Mouse (Mus musculus) heart, embryonic 16.5 days (tissue): ENCODE measurements around the gene Ssmem1. TPM values are rescaled to one million over a fixed set of nuclear protein-coding genes. Genes with fewer than 3 reads are reported as not detected.

Source experiments
- polyA plus RNA-seq: library from polyadenylated mRNA; unstranded; fragments of >200 nt; fragmentation: Nextera tagmentation; extraction: Ambion mirVana; gene quantifications from 2 replicates; pipeline ENCODE4 v1.2.1, GENCODE M21; 2015

Gene Ssmem1
- polyA plus RNA-seq, 1 experiment from 2014 or later = 0.12 TPM

Other genes with a start within 250 kb of the Ssmem1 start
- gene Ube2h, start 205.3 kb upstream of the Ssmem1 start, polyA plus RNA-seq = 43.3 and 45.9 TPM in 2 replicates
- gene Zc3hc1, start 118.8 kb upstream of the Ssmem1 start, polyA plus RNA-seq = 38.7 and 40.5 TPM in 2 replicates
- 16.8 and 19.0 TPM in 2 replicates for gene Klhdc10, start 108.0 kb upstream of the Ssmem1 start, polyA plus RNA-seq
- 21.7 and 27.6 TPM in 2 replicates for gene Tmem209, start 66 bp upstream of the Ssmem1 start, polyA plus RNA-seq
- 2.5 and 2.7 TPM in 2 replicates for gene Cpa2, start 31.7 kb downstream of the Ssmem1 start, polyA plus RNA-seq
- 1.3 and 1.7 TPM in 2 replicates for gene Cpa4, start 58.5 kb downstream of the Ssmem1 start, polyA plus RNA-seq
- 0.55 and 0.59 TPM in 2 replicates for gene Cpa5, start 101.2 kb downstream of the Ssmem1 start, polyA plus RNA-seq
- 6.5 and 7.2 TPM in 2 replicates for gene Cpa1, start 129.4 kb downstream of the Ssmem1 start, polyA plus RNA-seq
- gene Cep41, start 183.9 kb downstream of the Ssmem1 start, polyA plus RNA-seq = 9.3 and 10.5 TPM in 2 replicates
- gene Mest, start 213.7 kb downstream of the Ssmem1 start, polyA plus RNA-seq = 1,693 and 1,886 TPM in 2 replicates